Mouse (Mus musculus): ENCODE data around the gene Fam20a.

DNA sequence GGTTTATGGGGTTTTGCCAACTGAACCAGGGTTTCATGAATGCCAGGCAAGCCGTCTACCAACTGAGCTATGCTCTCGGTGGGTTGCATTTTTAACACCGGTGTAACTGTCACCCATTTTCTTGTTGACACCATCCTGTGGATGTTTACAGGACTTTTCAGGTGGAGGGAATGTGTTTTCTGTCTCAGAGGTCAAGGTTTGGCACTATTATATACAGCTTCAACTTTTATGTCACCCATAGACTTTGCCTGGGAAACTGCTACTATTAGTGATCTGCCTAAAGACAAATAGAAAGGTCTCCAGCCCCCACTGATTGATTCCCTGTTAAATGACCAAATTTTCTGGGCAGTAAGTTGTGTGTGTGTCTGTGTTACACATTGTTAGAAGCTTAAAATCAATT lies 2.7 kb downstream of the Fam20a start:
- TF ChIP-seq CTCF (IDR thresholded peaks at IDR 0.05) (no peak), POLR2A (IDR thresholded peaks at IDR 0.05; ENCODE audit: insufficient read depth, low read depth, low read length) (no peak)
